Mouse (Mus musculus) layer of hippocampus, adult 11-12 months (tissue): ENCODE results near the gene Tppp2.

Experiments
- DNase-seq: peaks from one replicate; pipeline ENCODE4 v3.0.0; 2022; ENCODE audit warnings: low spot score

The Tppp2 gene

DNA sequence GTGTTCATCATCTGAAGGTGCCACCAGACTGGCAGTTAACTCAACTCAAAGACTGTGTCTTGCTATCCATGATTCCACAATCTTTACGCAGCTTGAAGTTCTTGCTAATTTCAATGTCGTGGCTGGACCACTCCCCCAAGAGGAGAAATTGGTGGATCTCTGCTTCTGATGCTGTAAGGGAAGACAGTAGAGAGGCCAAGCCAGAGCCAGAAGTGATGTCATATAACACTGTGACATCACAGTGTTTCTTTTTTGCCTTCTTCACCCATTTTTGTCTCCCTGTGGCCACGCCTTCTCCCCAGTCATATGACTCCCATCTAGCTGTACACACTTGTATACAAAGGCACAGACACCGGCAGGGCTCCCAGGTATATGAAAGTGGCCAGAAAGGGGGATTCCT, at the start of gene Tppp2:
TSS of gene Tppp2 (plus strand) at position 301 of the 400 bp plus-strand sequence.
- no peak for DNase-seq

DNA sequence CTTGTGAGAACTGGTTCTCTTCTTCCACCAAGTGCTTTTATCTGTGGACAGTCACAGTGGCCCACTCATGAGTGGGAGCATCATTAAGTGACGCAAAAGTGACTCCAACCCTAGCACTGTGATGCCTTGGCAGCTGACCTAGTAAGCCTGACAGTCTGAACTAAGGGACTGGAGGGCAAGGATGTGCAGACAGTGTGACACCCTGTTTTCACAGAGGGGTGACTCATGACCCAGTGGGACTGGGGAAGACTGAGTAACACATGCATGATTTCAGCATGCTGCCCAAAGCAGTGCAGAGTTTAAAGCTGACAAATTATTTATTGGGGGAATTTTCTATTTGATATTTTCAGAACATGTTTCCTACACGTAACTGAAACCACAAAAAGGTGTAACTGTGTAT, 47.5 kb upstream of the Tppp2 start:
- DNase-seq: no peak

DNA sequence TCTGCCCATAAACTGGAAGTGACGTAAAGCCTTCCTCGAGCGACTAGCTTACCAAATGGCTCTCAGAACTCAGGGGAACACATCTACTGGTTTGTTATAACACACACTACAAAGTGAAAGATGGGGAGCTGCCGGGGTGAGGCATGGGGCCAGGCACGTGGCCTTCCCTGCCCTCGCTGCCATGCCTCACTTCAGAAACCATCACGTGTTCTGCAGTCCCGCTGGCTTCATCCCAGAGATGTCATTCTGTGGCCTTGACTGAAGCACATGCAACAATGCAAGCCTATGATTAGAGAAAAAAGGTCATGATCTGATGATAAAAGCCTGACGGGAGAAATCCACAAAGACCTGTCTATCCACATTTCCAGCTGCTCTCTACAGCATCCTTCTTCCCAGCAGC, 46.5 kb upstream of the Tppp2 start:
- no peak for DNase-seq

DNA sequence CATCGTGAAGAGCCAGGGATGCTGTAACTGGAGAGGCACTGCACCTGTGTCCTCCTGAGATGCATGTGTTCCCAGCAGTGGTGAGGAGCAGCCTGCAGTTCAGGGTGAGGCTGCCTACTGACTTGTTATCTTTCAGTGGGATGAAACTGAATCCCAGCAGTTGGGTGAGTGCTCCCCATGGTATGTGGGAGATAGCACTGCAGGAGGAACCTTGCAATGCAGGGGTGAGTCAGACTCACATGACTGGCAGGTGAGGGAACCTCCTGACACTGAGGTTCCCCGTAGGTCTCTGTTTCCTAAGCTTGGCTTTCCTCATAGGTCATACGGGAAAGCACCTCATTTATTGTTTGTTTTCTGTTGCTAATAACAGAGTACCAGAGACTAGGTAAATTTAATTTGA, 40.7 kb upstream of the Tppp2 start:
- no peak for DNase-seq

DNA sequence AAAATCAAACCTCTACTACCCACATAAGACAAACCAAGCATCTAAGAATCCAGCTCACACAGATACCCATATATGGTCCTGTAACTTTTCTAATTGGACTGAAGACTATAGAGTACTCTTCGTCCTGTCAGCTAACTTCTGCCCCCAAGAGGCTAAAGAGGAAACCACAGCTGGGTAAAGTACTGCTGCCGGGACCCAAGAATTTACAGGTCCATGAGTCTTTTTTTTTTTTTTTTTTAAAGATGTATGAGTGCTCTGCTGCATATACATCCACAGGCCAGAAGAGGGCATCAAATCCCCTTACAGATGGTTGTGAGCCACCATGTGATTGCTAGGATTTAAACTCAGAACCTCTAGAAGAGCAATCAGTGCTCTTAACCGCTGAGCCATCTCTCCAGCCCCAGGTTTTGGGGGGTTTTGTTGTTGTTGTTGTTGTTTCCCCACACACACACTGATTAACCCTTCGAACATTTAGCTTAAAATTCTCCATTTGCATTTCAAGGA, 34.6 kb upstream of the Tppp2 start:
- DNase-seq: peak; percentile 78

DNA sequence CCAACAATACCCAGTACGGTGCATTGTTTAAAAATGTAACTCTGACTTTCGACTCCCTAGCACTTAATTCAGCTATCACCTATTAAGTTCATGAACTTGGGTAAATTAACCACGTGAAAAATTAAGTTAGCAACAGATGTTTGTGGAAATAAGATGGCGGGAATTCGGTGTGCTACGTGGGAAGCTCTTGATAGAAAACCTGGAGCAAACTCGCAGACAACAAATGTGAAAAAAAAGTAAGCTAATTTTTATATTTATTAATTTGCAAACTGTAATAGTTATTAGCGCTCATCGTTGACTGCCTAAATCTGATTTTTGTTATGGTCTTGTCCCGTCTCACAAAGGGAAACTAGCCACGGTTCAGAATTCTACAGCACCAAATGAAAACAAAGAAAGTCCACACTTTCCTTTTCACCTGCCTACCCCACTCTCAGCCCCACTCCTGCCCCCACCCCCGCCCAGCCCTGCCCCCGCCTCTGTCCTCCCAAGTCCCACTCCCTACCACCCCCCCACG, 34.1 kb upstream of the Tppp2 start:
- DNase-seq: no peak

DNA sequence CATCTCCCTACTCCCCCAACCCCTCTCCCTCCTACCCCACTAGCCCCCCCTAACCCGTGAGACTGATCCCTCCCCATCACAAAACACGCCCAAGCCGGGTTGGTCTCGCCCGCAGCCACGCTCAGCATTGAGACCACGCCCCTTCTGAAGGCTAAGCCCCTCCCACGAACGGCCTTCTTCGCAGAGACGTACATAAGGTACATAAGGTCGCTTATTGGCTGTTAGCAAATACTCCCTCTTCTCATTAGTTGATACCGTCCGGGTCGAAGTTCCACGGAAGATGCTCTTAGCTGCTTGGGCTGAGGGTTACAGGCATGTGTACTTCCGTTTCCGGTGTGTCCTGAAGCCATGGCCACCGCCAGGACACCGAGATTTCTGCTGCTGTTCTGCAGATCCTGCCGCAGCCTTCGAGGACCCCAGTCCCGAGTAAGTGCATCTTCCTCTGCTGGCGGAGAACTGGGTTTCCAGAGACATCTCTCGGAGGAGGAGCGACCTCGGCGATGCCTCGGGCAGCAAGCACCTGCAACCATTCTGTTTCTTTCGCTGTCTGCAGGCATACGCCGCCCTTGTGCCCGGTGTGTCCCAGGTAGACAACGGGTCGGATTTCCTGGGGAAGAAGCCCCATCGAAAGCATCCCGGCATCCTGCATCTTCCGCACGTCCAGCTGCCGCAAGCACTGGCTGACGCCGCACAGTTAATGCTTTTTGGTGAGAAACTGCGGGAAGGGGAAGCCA, 33.5 kb upstream of the Tppp2 start, which contains the start of gene Mettl17:
TSS of gene Mettl17 (plus strand) at position 245 of the 734 bp plus-strand sequence.
- DNase-seq: peak; percentile 95

DNA sequence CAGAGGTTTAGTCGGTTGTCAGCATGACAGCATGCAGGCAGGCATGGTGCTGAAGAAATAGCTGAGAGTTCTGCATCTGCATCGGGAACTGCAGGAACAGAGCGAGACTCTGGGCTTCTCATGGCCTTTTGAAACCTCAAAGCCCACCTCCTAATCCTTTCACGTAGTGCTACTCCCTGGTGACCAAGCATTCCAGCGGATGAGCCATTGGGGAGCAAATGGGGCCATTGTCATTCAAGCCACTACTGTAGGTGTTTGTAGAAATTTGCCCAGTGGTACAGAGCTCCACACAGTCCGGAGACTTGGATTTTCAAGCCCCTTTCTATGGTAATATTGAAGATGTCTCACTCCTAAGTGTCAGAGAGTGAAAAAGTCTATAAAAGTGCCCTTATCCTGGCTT, 32.2 kb upstream of the Tppp2 start:
- DNase-seq: no peak

DNA sequence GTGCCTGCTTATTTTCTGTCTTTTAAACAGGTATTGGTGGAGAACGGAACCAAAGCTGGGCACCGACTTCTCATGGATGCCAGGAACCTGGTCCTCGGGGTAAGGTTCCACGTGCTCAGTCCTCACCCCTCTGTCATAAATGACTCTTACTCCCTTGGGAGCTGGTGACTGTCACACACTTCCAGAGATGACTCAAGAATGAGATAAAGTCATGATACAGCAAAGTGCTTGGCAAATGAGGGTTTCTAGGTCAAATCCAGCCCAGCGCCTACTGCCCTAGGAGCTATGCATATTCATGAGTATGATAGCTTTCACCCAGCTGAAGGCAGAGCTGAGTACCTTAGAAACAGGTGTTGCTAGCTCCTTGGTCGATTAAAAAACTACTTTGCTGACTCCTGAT, 28.4 kb upstream of the Tppp2 start:
- no peak for DNase-seq

DNA sequence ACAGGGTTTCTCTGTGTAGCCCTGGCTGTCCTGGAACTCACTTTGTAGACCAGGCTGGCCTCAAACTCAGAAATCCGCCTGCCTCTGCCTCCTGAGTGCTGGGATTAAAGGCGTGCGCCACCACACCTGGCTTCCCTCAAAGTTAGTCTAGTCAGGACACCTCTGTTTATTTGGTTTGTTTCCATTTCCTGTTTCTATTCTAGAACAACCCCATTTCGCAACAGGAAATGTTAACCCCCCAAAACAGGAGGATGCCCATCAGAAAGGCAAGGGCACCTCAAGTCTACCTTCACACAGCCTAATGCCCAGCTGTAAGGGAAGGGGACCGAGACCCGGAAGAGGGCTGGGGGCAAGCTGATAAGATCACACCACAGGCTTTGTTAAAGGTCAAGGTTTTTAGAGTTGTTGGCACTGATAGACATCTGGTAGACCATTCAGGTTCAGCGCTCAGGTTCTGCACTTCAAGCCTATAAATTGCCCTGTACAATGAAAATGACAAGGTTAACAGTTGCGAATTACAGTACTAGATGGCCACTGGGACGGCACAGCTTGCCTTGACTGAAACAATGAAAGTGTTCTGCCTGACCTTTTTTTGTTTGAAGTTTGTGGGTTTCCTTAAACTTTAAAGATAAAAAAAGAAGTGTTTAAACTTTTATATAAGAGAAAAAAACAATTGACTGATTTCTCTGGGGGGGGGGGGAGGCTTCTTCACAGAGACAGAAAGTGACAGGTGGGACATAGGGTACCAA, 25.9 kb upstream of the Tppp2 start, which contains the start of gene Slc39a2:
TSS of gene Slc39a2 (plus strand) at position 699 of the 749 bp plus-strand sequence.
- no peak for DNase-seq

DNA sequence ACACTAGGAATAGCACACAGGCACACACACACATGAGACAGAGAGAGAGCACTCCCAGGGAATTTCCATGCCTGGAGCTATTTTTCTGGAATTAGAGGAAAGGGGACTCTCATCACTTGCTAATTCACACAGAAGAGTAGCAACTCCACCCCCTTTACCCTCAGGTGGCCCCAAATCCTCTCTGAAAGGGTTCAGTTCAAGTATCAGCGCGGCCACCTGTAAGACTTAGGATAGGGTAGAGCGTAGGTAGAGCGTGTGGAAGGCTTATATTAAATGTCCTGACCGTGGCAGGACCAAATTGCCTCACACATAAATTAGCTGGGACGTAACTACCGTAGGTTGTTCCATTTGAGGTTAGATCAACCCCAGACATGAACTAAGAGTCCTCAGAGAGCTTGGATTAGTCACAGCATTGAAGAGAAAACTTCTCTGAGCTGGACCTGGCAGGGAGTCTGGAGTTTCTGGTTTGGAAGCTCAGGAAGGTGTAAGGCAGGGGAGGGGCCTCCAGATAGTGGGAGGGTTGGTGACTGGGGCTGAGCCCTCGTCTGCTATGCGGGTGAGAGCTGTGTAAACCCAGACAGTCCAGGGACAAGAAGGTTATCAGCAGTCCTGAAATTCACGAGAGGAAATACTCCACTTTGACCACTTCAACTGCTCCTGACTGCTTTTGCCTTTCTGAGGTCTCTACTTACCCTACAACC, 25.0 kb upstream of the Tppp2 start:
- DNase-seq: no peak

DNA sequence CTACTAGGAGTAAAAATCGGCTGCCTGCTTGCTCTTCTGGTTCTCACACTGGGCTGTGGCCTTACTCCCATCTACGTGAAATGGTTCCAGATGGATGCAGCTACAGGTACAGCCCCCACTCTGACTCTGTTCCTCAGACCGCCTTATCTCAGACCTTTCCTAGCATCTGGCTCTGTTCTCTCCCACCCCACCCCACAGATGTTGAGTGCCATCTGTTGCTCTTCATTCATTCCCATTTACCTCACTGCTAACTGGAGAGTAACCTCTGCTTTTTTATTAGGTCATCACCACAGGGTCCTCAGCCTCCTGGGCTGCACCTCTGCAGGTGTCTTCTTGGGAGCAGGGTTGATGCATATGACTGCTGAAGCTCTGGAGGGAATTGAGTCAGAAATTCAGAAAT, 24.4 kb upstream of the Tppp2 start:
- no peak for DNase-seq

DNA sequence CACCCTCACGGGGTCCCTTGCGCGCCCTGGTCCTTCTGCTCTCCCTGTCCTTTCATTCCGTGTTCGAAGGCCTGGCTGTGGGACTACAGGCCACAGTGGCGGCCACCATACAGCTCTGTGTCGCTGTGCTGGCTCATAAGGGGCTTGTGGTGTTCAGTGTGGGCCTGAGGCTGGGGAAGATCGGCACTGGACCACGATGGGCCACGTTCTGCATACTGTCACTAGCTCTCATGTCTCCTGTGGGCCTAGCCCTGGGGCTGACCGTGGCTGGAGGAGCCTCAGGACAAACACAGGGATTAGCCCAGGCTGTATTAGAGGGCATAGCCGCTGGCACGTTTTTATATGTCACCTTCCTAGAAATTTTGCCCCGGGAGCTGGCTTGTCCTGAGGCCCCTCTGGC, 23.2 kb upstream of the Tppp2 start:
- no peak for DNase-seq

DNA sequence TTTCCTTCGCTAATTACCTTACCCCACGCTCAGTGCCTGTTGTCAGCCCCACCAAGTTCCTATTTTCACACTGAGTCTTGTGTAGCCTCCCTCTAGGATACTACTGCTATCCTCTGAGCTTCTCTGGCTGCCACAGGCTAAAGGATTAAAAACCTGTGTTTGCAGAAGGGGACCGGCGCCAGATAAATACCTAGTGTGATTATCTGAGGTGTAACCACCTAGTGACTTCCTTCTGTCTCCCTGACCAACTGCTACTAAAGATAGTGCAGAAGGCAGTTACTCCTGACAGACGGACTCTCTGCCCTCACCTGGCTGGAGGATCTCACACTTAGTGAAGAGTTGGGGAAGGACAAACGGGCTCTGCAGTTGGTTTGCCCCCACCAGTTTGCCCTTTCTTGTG, 22.2 kb upstream of the Tppp2 start:
- DNase-seq: no peak

DNA sequence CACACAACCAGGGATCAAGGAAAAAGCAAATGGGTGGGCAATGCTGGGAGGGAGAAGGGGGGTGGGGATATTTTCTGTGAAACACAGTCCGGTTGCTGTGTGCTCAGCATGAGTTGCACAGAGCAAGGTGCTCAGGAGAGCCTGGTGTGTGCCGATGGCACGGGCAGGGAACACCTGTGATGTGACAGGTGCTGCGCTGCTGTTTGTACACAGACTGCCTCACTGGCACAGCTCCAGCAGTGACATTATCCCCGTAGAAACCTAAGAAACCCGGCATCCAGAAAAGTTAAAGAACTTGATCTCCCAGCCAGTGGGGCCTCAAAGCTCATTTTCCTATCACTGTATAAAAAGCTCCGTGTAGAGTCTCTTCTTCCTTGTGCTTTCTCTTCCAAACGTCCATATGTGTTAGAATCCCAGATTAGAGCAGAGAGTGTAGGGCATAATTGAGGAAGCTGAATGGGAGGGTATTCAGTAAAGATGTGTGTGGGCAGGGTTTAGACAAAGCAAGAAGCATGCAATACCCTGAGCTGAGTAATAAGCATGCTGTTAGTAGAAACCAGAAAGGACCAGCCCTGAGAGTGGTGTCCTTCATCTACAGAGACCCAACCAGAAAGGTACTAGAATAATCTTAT, 21.6 kb upstream of the Tppp2 start:
- no peak for DNase-seq

DNA sequence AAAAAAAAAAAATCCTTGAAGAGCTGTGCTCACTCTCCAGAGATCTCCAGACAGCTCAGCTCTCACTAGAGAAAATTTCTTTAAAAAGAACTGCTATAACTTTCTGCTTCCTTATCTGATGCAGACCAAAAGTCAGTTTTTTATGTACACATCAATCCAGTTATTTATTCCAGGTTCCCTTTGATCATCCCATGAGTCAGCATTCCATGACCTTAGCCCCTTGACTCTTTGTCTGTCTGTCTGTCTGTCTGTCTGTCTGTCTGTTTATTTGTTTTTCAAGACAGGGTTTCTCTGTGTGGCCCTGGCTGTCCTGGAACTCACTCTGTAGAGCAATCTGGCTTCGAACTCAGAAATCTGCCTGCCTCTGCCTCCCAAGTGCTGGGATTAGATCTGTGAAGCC, 18.9 kb upstream of the Tppp2 start:
- no peak for DNase-seq

DNA sequence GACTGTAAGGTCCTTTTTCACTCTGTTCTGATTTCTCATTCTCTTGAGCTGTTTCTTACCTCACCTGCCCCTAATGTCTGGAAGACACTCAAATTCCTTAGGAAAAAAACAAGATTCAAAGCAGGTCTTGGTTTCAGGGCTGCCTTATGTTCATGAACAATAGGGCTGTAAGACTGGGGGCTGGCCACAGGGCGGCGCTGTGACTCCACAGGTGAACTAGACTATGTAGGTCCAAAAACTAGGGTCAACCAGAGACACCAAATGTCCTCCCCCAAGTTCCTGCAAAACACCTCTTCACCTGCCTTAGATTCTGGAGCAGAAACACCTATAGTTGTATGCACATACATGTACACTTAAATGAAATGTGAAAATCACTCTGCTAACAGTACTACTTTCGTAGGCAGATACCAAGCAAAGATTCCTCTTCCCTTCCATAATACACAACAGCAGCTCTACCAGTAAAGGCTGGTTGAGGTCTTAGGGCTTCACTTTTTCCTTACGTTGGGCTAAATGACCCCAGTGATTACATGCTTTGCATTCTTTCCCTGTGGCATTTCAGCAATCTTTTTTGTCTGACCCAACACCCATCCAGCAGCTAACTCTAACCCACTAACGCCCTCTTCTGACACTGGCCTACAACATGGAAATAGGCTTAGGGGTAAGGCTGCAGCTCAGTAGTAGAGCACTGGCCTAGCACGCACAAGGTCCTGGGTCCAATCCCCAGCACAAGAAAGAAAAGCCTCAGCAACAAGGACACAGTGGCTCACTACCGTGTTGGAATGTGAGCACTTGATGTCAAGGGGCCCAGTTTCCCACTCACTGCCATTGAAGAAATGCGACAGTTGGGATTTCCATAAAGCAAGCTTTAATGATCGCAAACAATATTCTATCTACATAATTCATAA, 15.2 kb upstream of the Tppp2 start:
- peak; percentile 67 for DNase-seq

DNA sequence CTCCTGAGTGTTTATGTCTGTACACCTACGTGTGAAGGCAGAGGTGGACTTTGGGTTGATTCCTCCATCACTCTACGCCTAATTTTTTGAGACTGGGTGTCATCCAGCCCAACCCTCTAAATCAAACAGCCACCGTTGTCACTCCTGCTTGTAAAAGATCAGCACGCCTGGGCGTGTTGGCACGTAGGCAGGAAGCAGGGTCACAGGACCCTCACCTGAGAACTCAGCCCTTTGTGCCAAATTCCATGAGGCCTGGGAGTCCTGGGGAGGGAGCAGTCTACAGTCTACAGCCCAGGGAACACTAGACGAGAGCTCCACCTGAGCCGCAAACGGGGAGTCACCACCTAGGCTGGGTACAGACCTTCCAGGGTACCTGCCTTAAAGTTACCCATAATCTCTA, 14.4 kb upstream of the Tppp2 start:
- DNase-seq: no peak

DNA sequence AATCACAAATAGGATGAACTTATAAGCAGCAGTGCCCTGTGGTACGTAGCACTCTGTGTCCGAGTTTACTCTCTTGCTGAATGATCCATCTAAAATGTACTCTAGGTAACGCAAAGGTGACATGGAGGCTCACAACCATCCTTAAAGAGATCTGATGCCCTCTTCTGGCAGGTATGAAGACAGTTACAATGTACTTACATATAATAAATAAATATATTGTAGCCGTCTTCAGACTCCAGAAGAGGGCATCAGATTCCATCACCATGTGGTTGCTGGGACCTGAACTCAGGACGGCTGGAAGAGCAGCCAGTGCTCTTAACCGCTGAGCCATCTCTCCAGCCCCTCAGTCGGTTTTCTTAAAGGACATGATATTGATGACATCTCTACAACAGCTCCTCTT, 13.5 kb upstream of the Tppp2 start:
- DNase-seq: no peak

DNA sequence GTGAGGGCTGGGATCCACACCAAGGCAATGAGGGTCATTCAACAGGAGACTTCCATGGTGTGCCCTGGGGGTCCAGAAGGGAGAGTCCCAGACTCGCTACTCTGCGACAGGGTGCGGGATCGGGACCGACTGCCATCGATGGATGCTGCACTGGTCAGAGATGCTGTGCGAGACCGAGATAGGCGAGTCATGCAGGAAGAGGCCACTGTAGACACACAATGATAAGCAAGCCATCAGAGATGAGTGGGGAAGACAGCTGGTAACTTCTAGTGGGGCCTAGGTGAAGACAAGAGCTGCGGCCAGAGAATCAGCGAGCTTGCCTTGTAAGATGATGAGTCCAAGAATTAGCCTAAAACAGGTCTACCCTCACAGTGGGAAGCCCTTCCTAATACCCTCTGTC, 12.1 kb upstream of the Tppp2 start:
- no peak for DNase-seq

DNA sequence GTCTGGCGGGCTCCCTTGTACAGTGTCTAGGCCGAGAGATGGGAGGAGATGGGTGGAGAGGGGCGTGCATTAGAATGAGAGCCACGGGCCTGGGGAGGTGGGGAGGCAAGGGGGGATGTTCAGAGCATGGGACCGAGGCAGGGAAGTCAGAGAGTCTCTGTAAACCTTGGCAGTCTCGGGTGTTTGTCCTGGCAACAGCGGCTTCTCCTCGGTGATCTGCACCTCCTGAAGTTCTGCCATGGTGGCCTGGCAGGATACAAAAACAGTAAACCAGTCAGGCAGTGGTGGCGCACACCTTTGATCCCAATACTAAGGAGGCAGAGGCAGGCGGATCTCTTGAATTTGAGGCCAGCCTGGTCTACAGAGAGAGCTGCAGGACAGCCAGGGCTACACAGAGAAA, 6.9 kb upstream of the Tppp2 start:
- DNase-seq: no peak
